Mouse (Mus musculus) embryo, embryonic 9.5 days (tissue): ENCODE results near the gene Ppip5k1.
"Not testable (repeated sequence)": the region's sequence is repeated elsewhere in the genome, so short reads cannot be mapped to it uniquely, and the experiment has no call there.

Experiments used
- DNase-seq: peaks from one replicate; pipeline ENCODE4 v3.0.0-alpha.2; 2017; ENCODE audit errors: extremely low spot score

Ppip5k1 gene

GRCm38 (mm10) chr2:121354820-121355592, at the start of gene Ppip5k1:
TSS of gene Ppip5k1 (minus strand) at chr2:121355396.
- peak; percentile 96 for DNase-seq

GRCm38 (mm10) chr2:121403296-121403695, 48.1 kb upstream of the Ppip5k1 start:
- DNase-seq = no peak

GRCm38 (mm10) chr2:121396624-121397023, 41.4 kb upstream of the Ppip5k1 start:
- peak; percentile 66 for DNase-seq

GRCm38 (mm10) chr2:121386961-121387575, 31.9 kb upstream of the Ppip5k1 start, which contains the start of gene Strc:
TSS of gene Strc (minus strand) at chr2:121387168.
- DNase-seq = not testable (repeated sequence)

- DNase-seq = no peak
Measured at GRCm38 (mm10) chr2:121374766-121375165, 19.6 kb upstream of the Ppip5k1 start.

GRCm38 (mm10) chr2:121372266-121372665, 17.1 kb upstream of the Ppip5k1 start:
- no peak for DNase-seq

GRCm38 (mm10) chr2:121370921-121371320, 15.7 kb upstream of the Ppip5k1 start:
- DNase-seq = no peak

GRCm38 (mm10) chr2:121368831-121369230, 13.6 kb upstream of the Ppip5k1 start:
- DNase-seq = no peak

GRCm38 (mm10) chr2:121363656-121364055, 8.5 kb upstream of the Ppip5k1 start:
- no peak for DNase-seq

GRCm38 (mm10) chr2:121359461-121359860, 4.3 kb upstream of the Ppip5k1 start:
- no peak for DNase-seq

- DNase-seq = peak; percentile 57
Measured at GRCm38 (mm10) chr2:121358381-121358780, 3.2 kb upstream of the Ppip5k1 start.

GRCm38 (mm10) chr2:121357961-121358360, 2.8 kb upstream of the Ppip5k1 start:
- DNase-seq = no peak

- no peak for DNase-seq
Measured at GRCm38 (mm10) chr2:121357494-121357893, 2.3 kb upstream of the Ppip5k1 start, which contains the start of gene Ckmt1. TSS of gene Ckmt1 (plus strand) at chr2:121357714.

GRCm38 (mm10) chr2:121354378-121354777, 818 bp downstream of the Ppip5k1 start:
- DNase-seq = no peak

- DNase-seq = no peak
Measured at GRCm38 (mm10) chr2:121353156-121353555, 2.0 kb downstream of the Ppip5k1 start.

- DNase-seq = no peak
Measured at GRCm38 (mm10) chr2:121339057-121339456, 16.1 kb downstream of the Ppip5k1 start.

- no peak for DNase-seq
Measured at GRCm38 (mm10) chr2:121329492-121329891, 25.7 kb downstream of the Ppip5k1 start.

- DNase-seq = no peak
Measured at GRCm38 (mm10) chr2:121323693-121324470, 31.3 kb downstream of the Ppip5k1 start.

GRCm38 (mm10) chr2:121323041-121323440, 32.2 kb downstream of the Ppip5k1 start:
- DNase-seq = no peak

GRCm38 (mm10) chr2:121316278-121316677, 38.9 kb downstream of the Ppip5k1 start:
- DNase-seq = no peak

- no peak for DNase-seq
Measured at GRCm38 (mm10) chr2:121308997-121309416, 46.2 kb downstream of the Ppip5k1 start.

GRCm38 (mm10) chr2:121300036-121300435, 55.2 kb downstream of the Ppip5k1 start:
- DNase-seq = no peak
